Mouse (Mus musculus): Measurements from ENCODE around the gene Igfbp2. TPM values are rescaled to one million over a fixed set of nuclear protein-coding genes. Genes with fewer than 3 reads are reported as not detected.
A peak's percentile ranks its signal among the peaks of the same experiment; 100 is the strongest.

Gene Igfbp2
- polyA plus RNA-seq, 1 experiment from 2014 or later, result 17.9 TPM

DNA sequence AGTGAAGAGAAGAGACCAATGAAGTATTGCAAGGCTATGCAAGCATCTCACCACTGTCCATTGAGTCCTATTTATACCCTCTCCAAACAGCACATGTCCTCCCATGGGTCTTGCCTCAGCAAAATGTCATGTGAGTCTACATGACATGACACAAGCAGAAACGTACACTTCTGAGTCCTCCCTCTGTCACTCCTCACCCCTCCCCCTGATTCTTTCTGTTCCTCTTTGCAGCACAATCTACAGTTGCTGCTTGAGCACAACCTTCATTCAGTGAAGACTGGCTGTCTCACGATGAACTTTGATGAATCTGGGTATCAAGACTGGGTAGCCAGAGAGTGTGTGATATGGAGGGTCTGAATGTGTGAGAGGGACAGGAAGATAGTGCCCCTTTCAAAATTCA lies 28.2 kb upstream of the Igfbp2 start:
- Histone ChIP-seq H3K9ac (ENCODE audit: low read depth, low read length) (no peak overlapping the region), H3K4me1 (ENCODE audit: control insufficient read depth, low read depth, low read length) (no peaks in the 10 kb centered on the region), H3K27me3 (ENCODE audit: control insufficient read depth, insufficient read depth, low read depth, low read length) (no peaks in the 10 kb centered on the region), H3K27ac (ENCODE audit: low read length) (no peak overlapping the region), H3K4me3 (ENCODE audit: low read depth, low read length) (no peak overlapping the region), H3K9me3 (replicated peaks; ENCODE audit: control insufficient read depth, low read length) (no peaks in the 10 kb centered on the region), H3K4me2 (ENCODE audit: low read depth, low read length) (no peak overlapping the region), H3K36me3 (ENCODE audit: control insufficient read depth, insufficient read depth) (no peaks in the 10 kb centered on the region)
- WGBS (ENCODE audit: insufficient replicate concordance), result 37% methylated on average over 2 of the region's 2 CpGs
- ATAC-seq (ENCODE audit: low read depth), result no peak

DNA sequence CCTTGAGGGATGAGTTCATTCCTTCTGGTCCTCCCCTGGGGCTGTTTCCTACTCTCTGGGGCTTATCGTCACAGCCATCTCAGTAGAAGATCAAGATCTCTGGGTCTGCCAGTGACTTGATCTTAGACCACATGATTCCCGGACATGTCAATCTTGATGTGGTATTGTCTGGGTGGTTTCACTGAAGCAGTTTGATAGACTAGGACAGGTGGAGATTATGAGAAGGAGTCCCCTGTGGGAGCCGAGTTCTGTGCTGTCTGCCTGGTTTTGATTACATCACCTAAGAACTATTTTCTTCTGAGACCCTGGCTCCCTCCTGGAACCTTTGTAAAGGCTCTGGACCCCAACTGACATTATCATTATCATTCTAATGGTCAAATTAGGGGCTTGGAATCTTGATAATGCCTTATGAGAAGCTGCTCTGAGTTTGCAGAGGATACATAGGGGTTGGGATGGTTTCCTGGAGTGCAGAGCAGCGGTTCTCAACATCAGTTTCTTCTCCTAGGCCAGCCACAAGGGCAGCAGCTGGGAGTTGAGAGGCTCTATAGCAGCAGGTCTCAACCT lies 27.1 kb upstream of the Igfbp2 start:
- Histone ChIP-seq H3K4me1 (ENCODE audit: control insufficient read depth, low read depth, low read length) (no peaks in the 10 kb centered on the region), H3K36me3 (ENCODE audit: control insufficient read depth, insufficient read depth) (no peaks in the 10 kb centered on the region), H3K4me2 (ENCODE audit: low read depth, low read length) (no peak overlapping the region), H3K27ac (ENCODE audit: low read length) (no peak overlapping the region), H3K4me3 (ENCODE audit: low read depth, low read length) (no peak overlapping the region), H3K9me3 (replicated peaks; ENCODE audit: control insufficient read depth, low read length) (no peaks in the 10 kb centered on the region), H3K9ac (ENCODE audit: low read depth, low read length) (no peak overlapping the region), H3K27me3 (ENCODE audit: control insufficient read depth, insufficient read depth, low read depth, low read length) (no peaks in the 10 kb centered on the region)
- no peak for ATAC-seq (ENCODE audit: low read depth)
- WGBS (ENCODE audit: insufficient replicate concordance), result 58% methylated on average over 4 of the region's 4 CpGs

DNA sequence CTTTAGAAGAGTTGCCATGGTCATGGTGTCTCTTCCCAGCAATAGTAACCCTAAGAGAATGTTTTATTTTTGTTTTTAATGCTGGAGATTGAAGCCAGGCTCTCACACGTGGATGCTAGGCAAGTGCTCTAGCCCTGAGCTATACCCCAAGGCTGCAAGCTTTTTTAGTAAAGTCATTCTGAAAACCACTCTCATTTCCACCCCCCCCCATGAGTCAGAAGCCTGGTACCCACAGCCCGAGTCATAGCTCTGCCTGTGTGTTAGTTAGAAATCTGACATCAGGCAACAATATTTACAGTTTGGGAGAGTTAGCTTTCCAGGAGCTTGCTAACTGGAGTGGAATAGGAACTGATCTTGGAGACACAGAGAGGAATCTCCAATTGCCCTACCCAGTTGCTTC lies 25.9 kb upstream of the Igfbp2 start:
- Histone ChIP-seq H3K4me2 (ENCODE audit: low read depth, low read length) (no peak overlapping the region), H3K27me3 (ENCODE audit: control insufficient read depth, insufficient read depth, low read depth, low read length) (no peaks in the 10 kb centered on the region), H3K4me1 (ENCODE audit: control insufficient read depth, low read depth, low read length) (no peaks in the 10 kb centered on the region), H3K27ac (ENCODE audit: low read length) (no peak overlapping the region), H3K9ac (ENCODE audit: low read depth, low read length) (no peak overlapping the region), H3K4me3 (ENCODE audit: low read depth, low read length) (no peak overlapping the region), H3K9me3 (replicated peaks; ENCODE audit: control insufficient read depth, low read length) (no peaks in the 10 kb centered on the region), H3K36me3 (ENCODE audit: control insufficient read depth, insufficient read depth) (no peaks in the 10 kb centered on the region)
- WGBS (ENCODE audit: insufficient replicate concordance), result 50% methylated on average over 2 of the region's 2 CpGs
- ATAC-seq (ENCODE audit: low read depth), result no peak

DNA sequence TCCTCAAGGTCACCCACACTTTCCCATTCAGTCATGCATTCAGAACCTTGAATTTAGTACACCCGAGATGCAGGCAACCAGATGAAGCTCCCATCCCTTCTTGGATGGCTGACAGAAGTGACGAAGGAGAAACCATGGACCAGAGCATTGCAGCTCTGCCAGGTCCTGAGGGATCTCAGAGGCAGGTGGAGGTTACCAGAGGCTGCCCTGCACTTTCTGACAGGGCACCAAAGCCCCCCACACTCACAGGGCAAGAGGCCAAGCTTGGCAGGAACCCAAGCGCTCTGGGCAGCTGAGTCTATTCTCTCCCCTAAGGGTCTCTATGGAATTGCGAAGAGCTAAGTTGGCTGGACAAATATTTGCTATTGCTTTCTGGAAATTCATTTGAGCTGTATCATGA lies 20.3 kb upstream of the Igfbp2 start:
- H3K9me3 ChIP-seq (replicated peaks; ENCODE audit: control insufficient read depth, low read length), result no peaks in the 10 kb centered on the region
- H3K4me2 ChIP-seq (ENCODE audit: low read depth, low read length), result no peak overlapping the region
- H3K9ac ChIP-seq (ENCODE audit: low read depth, low read length), result no peak overlapping the region
- no peak for ATAC-seq (ENCODE audit: low read depth)
- WGBS (ENCODE audit: insufficient replicate concordance), result 64% methylated on average over 4 of the region's 4 CpGs
- H3K27ac ChIP-seq (ENCODE audit: low read length), result no peak overlapping the region
- no peaks in the 10 kb centered on the region for H3K27me3 ChIP-seq (ENCODE audit: control insufficient read depth, insufficient read depth, low read depth, low read length)
- H3K4me3 ChIP-seq (ENCODE audit: low read depth, low read length), result no peak overlapping the region
- H3K4me1 ChIP-seq (ENCODE audit: control insufficient read depth, low read depth, low read length), result no peaks in the 10 kb centered on the region
- H3K36me3 ChIP-seq (ENCODE audit: control insufficient read depth, insufficient read depth), result no peaks in the 10 kb centered on the region

DNA sequence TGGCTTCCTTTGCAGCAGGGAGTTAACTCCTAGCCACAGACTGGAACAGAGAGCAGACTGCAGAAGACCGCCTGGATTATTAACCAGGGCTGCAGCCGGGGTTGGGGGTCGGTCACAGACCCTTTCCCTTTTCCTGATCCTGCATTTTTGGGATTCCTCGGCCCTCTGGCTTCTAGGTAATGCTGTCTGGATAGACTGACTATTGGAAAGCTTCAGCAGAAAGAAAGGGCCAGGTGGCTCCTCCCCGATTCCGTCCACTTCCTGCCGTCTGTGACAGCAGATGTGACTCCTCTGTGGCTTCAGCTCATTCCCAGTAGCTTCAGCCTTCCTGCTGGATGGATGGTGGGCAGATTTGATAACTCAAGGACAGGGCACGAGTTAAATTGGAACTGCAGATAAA lies 19.3 kb upstream of the Igfbp2 start:
- Histone ChIP-seq H3K9ac (ENCODE audit: low read depth, low read length) (no peak overlapping the region), H3K4me1 (ENCODE audit: control insufficient read depth, low read depth, low read length) (no peaks in the 10 kb centered on the region), H3K36me3 (ENCODE audit: control insufficient read depth, insufficient read depth) (no peaks in the 10 kb centered on the region), H3K4me2 (ENCODE audit: low read depth, low read length) (no peak overlapping the region), H3K27ac (ENCODE audit: low read length) (no peak overlapping the region), H3K27me3 (ENCODE audit: control insufficient read depth, insufficient read depth, low read depth, low read length) (no peaks in the 10 kb centered on the region), H3K4me3 (ENCODE audit: low read depth, low read length) (no peak overlapping the region), H3K9me3 (replicated peaks; ENCODE audit: control insufficient read depth, low read length) (no peaks in the 10 kb centered on the region)
- no peak for ATAC-seq (ENCODE audit: low read depth)
- 42% methylated on average over 8 of the region's 8 CpGs for WGBS (ENCODE audit: insufficient replicate concordance)

DNA sequence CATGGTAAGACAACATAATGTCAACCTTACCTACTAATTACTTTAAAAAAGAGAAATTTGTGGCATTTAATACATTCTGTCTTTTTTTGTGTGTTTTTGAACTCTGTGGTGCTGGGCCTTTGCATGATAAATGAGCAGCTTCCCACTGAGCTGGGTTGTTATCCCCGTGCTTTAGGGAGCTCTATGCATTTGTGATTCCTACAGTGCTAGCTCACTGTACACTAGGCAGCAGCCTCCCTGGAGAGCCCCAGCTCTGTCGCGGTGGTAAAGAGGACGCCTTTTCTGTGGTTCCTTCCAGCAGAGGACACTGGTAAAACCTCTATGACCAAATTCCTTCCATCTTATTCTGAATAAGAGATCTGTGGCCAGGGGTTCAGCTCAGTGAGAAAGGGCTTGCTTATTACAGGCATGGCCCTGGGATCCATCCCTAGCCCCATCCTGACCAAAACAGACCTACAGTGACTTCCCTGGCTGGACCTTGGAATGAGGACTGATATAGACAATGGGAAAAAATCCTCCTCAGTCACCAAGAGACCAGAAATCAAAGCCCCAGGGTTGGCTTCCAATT lies 18.7 kb upstream of the Igfbp2 start:
- H3K9ac ChIP-seq (ENCODE audit: low read depth, low read length), result no peak overlapping the region
- H3K27me3 ChIP-seq (ENCODE audit: control insufficient read depth, insufficient read depth, low read depth, low read length), result no peaks in the 10 kb centered on the region
- no peaks in the 10 kb centered on the region for H3K9me3 ChIP-seq (replicated peaks; ENCODE audit: control insufficient read depth, low read length)
- no peak overlapping the region for H3K27ac ChIP-seq (ENCODE audit: low read length)
- no peak for ATAC-seq (ENCODE audit: low read depth)
- H3K4me1 ChIP-seq (ENCODE audit: control insufficient read depth, low read depth, low read length), result no peaks in the 10 kb centered on the region
- H3K4me2 ChIP-seq (ENCODE audit: low read depth, low read length), result no peak overlapping the region
- no peak overlapping the region for H3K4me3 ChIP-seq (ENCODE audit: low read depth, low read length)
- WGBS (ENCODE audit: insufficient replicate concordance), result 39% methylated on average over 4 of the region's 4 CpGs
- no peaks in the 10 kb centered on the region for H3K36me3 ChIP-seq (ENCODE audit: control insufficient read depth, insufficient read depth)

DNA sequence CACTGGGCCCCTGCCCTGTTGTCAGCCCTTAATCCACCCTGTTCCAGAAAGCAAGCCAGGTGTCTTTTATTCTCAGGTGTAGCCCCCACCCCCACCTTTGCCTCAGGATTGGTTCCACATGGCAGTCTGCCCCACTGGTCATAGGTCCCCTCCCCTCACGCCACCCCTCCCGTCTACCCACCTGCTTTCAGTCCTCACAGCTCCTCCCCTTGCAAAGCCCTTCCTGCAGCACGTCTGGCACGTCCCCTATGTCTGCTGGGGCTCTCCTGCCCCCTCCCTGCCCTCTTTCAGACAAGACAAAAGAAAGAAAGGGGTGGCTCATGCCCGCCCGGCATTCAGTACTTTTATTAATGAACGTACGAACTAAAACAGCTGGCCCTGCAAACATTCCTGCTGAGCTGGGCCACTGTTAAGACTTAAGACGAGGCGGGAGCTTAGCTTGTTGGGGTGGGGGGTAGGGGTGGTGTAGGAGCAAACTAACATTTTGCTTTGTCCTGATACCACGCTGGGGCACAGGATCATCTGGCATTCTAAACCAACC lies 18.2 kb upstream of the Igfbp2 start:
- H3K27ac ChIP-seq (ENCODE audit: low read length), result no peak overlapping the region
- H3K4me1 ChIP-seq (ENCODE audit: control insufficient read depth, low read depth, low read length), result no peaks in the 10 kb centered on the region
- H3K36me3 ChIP-seq (ENCODE audit: control insufficient read depth, insufficient read depth), result no peaks in the 10 kb centered on the region
- 43% methylated on average over 11 of the region's 11 CpGs for WGBS (ENCODE audit: insufficient replicate concordance)
- H3K9ac ChIP-seq (ENCODE audit: low read depth, low read length), result no peak overlapping the region
- ATAC-seq (ENCODE audit: low read depth), result peak; percentile 39; the same call in 1 of the 2 replicates
- H3K27me3 ChIP-seq (ENCODE audit: control insufficient read depth, insufficient read depth, low read depth, low read length), result no peaks in the 10 kb centered on the region
- no peaks in the 10 kb centered on the region for H3K9me3 ChIP-seq (replicated peaks; ENCODE audit: control insufficient read depth, low read length)
- no peak overlapping the region for H3K4me3 ChIP-seq (ENCODE audit: low read depth, low read length)
- H3K4me2 ChIP-seq (ENCODE audit: low read depth, low read length), result no peak overlapping the region

DNA sequence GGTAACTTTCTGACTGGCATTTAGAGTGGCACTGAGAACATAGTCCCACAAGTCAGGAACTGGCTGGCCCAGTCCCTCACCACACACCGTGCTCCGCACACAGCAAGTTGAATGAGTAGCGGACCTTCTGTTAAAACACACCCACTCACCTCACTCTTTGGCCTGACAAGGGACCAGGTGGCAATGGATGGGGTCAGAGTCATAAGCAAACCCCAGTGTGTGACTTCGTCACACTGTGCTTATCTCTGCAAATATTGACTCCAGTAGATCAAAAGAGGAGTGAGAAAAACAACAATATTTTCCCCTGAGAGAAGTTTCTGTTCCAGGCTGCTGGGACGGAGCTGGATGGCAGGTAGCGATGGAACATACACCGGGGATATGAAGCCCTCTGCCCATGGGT lies 15.0 kb upstream of the Igfbp2 start:
- Histone ChIP-seq H3K27ac (ENCODE audit: low read length) (no peak overlapping the region), H3K4me2 (ENCODE audit: low read depth, low read length) (no peak overlapping the region), H3K4me1 (ENCODE audit: control insufficient read depth, low read depth, low read length) (no peaks in the 10 kb centered on the region), H3K4me3 (ENCODE audit: low read depth, low read length) (no peak overlapping the region), H3K36me3 (ENCODE audit: control insufficient read depth, insufficient read depth) (no peaks in the 10 kb centered on the region), H3K9me3 (replicated peaks; ENCODE audit: control insufficient read depth, low read length) (no peaks in the 10 kb centered on the region), H3K9ac (ENCODE audit: low read depth, low read length) (no peak overlapping the region), H3K27me3 (ENCODE audit: control insufficient read depth, insufficient read depth, low read depth, low read length) (no peaks in the 10 kb centered on the region)
- peak; percentile 81 for ATAC-seq (ENCODE audit: low read depth)
- 66% methylated on average over 7 of the region's 7 CpGs for WGBS (ENCODE audit: insufficient replicate concordance)

DNA sequence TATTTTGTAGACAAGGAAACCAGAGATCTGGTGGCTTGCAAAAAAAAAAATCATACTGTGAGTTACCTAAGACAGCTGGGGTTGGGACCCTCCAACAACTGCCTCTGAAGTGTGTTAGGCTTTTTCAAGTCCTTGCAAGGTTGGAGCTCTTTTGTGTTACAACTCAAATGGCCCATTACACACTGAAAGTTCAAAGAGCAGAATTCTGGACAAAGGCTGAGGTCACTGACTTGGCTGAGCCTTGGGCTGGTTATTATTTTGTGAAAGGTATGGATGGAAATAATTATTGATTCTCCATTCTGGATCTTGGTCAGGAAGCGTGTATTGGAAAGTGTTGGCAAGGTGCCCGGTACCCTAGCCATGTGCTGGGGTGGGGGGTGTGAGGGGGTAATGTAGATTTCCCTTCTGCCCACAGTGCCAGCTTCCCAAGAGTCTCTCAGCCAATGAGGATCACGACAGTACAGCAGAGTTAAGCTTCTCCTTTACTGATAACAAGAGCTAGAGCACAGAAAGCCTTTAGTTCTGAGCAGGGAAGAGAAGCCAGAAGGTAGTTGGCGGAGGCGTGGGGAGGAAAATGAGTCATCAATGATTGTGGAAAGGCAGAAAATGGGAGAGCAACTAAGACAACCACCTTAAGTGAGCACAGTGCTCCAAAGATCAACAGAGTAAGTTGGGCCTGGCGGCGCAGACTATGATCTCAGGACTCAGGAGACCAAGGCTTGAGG lies 14.2 kb upstream of the Igfbp2 start:
- Histone ChIP-seq H3K4me3 (ENCODE audit: low read depth, low read length) (no peak overlapping the region), H3K4me1 (ENCODE audit: control insufficient read depth, low read depth, low read length) (no peaks in the 10 kb centered on the region), H3K27ac (ENCODE audit: low read length) (no peak overlapping the region), H3K27me3 (ENCODE audit: control insufficient read depth, insufficient read depth, low read depth, low read length) (no peaks in the 10 kb centered on the region), H3K9me3 (replicated peaks; ENCODE audit: control insufficient read depth, low read length) (no peaks in the 10 kb centered on the region), H3K4me2 (ENCODE audit: low read depth, low read length) (no peak overlapping the region), H3K9ac (ENCODE audit: low read depth, low read length) (no peak overlapping the region), H3K36me3 (ENCODE audit: control insufficient read depth, insufficient read depth) (no peaks in the 10 kb centered on the region)
- no peak for ATAC-seq (ENCODE audit: low read depth)
- WGBS (ENCODE audit: insufficient replicate concordance), result 66% methylated on average over 7 of the region's 7 CpGs
